Mouse (Mus musculus) thymus, postnatal 10 days (tissue): ENCODE data around the gene Nadk.

Experiments used
- DNase-seq, 2 experiments: peaks; one replicate each; pipeline ENCODE4 v3.0.0; 2021; ENCODE audit warnings: low spot score in 2 of 2

The Nadk gene

DNA sequence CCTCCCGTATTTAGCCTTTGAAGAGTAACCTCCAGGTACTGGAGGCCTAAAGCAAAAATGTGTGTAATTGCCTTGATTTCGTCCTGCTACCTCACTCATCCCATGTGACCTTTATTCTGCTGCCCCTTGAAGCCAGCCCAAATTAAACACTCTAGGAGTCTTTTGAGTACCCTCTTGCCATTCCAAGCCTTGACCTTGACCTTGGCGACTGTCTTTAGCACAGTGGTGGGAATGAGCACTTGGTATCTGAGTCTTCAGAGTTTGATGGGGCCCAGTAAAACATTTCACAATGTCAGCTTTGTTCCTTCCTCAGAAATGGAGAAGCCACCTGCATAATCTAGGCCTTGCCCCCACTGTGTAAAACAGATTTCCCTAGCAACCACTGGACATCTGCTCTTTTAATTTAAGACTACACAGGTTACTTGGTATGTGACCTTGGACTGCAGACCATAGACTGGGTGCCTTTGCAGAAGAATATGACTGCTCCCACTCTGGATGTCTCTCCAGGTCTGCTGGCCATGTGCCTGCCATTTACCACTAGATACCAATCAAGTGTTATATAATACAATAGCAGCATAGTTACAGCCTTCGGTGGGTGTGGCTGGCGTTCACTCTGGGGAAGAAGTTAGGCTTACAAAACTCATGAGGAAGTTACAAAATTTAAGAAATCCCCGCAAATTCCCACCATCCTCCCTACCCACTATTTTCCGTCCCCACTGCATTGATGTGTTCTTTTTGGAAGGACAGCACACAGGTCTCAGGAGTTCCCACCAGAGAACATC is at the start of gene Nadk:
Gene Nadk (plus strand): TSS at position 718 of the 782 bp plus-strand sequence.
- DNase-seq, result no peak

DNA sequence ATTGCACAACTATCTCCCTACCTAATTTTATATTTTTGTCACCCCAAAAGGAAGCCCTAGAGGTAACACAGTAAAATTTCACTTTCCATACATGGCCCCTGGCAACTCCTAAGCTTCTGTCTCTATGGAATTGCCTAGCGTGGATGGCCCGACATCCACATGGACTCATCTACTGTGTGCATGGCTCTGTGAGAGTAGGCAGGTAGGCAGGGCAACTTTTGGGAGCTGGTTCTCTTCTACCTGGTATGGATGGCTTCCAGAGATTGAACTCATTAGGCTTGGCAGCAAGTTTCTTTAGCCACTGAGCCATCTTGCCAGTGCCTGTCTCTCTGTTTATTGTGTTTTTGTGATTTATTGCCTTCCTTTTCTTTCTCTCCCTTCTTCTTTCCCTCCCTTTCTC is 47.4 kb upstream of the Nadk start:
- no peak for DNase-seq

DNA sequence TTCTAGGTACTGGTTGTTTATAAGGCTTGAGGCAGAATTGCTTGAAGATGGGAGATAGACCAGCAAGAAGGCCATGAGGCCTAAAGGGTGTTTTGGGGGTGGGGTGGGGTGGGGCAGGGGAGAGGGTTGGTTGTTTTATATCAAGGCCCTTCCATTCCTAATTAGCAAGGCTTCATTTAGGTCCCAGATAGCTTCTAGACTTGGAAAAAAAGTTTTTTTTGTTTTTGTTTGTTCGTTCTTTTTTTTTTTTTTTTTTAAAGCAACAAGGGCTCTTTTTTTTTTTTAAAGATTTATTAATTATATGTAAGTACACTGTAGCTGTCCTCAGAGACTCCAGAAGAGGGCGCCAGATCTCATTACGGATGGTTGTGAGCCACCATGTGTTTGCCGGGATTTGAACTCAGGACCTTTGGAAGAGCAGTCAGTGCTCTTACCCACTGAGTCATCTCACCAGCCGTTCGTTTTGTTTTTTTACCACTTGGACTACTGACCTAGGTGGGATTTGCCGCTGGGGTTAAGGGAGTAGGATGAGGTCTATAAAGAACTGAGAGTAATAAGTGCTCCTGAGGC is 44.1 kb upstream of the Nadk start:
- no peak for DNase-seq

DNA sequence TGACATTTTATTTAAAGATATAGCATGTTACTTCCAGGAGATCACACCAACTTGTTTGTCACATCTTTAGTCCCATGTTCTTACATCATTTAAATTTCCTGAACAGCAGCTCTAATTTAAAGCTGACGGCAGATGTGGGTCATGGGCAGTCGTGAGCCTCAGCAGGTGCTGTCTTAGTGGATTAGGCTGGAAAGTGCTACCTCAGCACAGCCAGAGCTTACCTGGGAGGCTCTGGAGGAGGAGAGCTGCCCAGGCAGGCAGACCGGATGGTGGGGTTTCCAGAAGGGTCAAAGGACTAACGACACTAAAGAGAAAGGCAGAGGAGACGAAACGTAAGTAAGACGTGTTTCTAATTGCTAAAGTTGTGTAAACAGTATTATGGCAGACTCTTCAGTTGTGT is 39.9 kb upstream of the Nadk start:
- DNase-seq, result no peak

DNA sequence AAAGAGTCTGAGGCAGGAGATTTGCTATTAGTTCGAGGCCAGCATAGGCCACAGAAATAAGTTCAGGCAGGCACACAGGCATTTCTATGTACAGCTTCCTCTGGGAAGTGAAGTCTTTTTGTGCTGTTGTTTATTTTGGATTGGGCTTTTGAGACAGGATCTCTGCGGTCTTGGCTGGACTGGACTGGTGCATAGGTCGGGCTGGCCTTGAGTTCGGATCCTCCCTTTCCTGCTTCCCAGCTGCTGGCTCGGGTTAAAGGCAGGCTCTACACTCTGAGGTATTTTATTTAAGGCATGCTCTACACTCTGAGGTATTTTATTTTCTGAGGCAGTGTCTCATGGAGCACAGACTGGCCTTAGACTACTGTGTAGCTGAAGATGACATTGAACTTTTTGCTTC is 36.4 kb upstream of the Nadk start:
- no peak for DNase-seq

DNA sequence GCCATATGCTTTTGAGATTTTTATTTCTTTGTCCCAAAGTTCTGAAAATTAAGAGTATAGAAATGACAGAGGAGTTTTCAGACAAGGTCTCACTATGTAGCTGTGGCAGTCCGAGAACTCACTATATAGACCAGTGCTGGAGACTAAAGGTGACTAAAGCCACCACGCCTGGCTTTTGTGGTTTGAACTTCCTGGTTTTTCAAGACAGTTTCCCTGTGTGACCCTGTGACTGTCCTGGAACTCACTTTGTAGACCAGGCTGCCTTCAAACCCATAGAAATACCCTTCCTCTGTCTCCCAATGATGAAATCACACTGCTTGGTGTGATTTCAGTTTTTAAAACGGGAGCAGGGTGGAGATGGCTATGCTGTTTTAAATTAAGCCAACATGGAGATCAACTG is 32.9 kb upstream of the Nadk start:
- DNase-seq, result no peak

DNA sequence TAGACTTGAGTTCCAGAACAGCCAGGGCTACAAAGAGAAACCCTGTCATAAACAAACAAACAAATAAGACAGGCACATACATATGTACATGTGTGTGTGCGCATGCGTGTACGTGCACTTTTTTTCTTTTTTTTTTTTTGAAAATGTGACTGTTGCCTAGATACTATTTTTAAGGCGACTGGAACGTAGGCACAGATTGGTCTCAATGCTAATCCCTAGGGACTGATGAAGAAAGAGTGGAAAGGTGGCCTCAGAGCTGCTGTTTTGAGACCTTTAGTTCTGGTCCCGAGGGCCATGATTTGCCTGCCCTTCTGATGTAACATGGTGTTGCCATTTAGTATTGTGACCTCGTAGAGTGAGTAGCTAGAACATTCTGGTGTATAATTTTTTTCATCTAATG is 12.2 kb upstream of the Nadk start:
- DNase-seq, result no peak

DNA sequence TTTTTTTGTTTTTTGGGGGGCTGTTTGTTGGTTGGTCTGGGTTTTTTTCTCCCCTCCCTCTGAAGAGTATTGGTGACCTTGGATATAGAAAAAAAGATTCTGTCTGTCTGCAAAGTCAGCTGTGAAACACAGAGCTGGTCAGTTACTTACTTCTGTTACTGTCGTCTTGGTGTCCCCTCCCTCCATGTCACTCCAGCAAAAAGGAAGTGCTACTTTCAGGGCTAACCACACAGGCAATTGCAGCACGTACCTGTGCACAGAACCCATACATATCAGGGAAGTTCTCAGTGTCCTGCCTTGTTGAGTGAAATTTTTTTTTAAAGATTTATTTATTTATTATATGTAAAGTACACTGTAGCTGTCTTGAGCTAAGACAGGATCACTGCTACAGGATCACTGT is 11.7 kb upstream of the Nadk start:
- no peak for DNase-seq

DNA sequence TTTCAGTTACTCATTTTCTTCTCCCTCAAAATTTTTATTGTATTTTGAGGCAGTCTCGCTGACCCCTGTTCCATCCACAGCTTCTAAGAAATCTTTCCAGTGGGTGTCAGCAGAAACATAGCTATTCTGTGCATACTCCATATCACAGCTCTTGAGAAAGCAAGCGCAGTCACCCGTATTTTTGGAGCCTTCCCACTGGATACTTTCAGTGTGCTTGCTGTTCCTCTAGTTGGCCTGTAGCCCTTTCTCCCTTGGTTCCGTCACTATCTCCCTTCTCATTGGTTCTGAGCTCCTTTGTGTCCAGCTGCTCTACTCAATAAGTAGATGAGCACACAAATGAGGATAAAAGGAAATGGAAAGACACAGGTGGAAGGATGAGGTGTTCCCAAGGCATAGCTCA is 11.1 kb upstream of the Nadk start:
- no peak for DNase-seq

DNA sequence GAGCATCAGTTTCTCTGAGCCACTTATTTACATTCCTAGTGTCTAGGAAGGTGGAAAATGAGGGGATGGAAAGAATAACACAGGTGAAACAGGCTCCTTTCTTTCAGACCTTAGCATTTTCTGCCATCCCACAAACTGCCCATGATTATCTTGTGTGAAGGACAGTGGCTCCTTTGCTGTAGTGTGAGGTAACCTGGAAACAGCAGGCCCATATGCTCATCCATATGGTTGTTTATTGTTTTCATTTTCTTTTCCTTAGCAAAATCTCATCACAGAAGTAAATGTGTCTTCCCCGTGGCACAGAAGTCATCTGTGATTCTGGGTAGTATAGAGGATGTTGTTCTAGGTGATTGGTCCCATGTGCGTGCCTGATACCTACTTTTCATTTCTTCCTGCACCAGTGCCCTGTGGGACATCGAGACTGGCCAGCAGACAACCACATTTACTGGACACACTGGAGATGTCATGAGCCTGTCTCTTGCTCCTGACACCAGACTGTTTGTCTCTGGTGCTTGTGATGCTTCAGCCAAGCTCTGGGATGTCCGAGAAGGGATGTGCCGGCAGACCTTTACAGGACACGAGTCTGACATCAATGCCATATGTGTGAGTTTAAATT is 9.2 kb upstream of the Nadk start:
- no peak for DNase-seq

DNA sequence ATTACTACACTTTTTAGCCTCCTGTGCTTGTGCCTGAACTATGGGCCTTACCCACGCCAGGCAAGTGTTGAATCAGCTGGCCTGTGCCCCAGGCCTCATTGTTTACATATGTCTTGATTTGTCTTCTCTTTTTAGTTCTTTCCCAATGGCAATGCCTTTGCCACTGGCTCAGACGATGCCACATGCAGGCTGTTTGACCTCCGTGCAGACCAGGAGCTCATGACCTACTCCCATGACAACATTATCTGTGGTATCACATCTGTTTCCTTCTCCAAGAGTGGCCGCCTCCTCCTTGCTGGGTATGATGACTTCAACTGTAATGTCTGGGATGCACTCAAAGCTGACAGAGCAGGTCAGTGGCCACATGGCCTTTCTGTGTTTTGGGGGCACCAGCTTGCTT is 7.3 kb upstream of the Nadk start:
- no peak for DNase-seq

DNA sequence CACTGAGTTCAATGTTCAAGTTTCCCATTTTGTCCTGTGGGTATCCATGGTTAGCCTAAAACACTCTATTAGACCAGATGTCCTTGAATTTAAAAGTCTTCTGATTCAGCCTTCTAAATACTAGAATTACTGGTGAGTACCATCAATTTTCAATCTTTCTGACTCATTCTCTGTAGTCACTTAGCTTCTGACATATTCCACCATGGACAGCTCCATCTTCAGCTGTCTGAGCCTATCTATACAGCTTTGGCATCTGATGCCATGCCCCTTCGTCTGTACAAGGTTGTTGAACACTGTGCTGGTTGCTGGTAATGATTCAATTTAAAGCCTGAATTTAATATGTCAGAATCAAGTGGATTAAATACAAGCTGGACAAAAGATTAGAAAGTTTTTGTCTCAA is 6.7 kb upstream of the Nadk start:
- no peak for DNase-seq

DNA sequence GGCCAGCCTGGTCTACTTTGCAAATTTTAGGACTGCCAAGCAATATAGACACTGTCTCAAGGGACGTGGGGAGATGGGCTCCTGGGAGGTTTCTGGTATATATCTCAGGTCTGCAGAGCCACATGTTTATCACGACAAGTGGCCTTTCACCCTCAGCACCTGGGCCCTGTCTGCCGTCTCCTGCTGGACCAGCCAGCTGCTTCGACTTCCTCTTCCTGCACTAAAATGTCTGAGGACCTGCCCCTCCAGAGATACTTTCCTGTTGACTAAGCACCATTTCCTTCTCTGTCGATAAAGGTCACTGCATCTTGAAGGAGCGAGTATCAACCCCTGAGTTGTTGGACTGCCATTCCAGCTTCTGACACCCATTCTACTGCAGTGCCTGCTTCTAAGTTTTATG is 2.7 kb upstream of the Nadk start:
- DNase-seq, result no peak

DNA sequence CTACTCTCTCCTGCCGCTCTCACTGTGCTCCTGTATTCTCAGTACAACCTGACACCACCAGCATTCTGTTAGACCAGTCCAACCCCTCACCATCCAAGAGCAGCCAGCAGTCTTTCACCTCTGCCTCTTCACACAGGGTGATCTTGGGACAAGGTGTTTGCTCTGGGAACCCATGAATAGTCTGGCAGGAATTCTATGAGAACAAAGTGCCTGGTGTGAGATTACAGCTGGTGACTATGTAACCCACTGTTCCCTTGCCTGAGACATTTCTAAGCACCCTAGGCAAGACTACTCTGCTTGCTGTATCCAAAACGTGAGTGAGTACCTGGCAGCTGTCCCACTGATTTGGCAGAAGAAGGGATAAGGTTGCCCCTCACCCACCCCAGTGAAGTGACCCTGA is 1.2 kb upstream of the Nadk start:
- no peak for DNase-seq

DNA sequence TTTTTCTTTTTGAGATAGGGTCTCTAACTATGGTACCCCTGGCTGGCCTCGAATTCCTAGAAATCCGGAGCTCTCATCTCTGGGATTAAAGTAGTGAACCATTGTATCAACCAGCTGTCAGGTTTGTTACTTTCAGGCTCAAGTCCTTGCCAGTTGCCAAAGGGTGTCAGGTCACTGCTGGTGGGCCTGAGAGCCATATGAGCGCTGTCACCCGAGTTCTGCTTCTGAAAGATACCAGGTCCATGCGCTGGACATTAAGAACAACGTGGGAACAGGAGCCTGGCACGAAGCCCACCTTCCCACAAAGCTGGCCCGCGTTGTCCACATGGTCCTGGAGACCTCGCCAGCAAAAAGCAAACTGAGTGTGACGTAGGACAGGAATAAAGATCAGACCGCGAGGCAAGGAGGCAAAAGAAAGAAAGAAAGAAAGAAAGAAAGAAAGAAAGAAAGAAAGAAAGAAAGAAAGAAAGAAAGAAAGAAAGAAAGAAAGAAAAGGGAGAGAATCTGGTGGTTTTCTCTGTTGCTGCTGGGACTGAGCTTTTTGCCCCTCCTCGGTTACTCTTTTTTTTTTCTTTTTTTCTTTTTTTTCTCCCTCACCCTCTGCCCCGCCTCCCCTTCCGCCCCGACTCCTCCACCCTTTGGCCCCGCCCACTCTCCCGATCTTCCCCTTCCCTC is 684 bp downstream of the Nadk start:
- peak; percentile 26 to 47 for DNase-seq

DNA sequence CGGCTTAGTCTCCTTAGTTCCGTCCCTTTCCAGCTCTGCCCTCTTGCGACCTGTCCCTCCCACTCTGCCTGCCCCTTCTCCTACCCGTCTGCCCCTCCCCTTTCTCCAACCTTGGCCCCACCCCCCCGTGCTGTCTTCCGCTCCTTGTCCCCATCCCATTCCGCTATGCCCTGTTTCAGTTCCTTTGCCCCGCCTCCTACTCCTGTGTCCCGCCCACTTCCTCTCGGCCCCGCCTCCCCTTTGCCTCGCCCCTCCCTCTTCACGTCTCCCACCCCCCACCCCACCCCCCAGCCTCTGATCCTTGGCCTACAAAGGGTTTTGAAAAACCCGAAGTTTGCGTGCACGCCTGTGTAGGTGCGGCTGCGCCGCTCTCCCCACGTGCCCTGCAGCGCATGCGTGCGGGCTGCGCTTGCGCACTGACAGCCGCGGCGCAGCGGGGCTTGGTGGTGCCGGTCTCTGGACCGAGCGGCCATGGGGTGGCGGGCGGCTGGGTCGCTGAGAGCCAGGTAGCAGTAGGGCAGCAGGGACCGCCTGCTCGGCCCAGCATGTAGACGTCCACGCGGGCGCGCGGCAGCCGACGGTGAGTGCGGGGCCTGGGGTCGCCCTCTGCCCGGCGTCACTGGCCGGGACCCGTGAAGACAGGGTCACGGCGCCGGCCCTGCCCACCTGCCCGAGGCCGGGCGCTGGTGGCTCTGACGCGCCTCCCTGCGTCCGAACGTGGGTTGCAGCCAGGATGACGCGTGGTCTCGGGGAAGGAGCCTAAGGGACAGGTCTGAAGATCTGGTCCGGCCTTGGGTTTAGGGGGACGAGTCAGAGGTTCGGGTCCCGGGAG is 1.4 kb downstream of the Nadk start:
- DNase-seq, result peak; percentile 97

DNA sequence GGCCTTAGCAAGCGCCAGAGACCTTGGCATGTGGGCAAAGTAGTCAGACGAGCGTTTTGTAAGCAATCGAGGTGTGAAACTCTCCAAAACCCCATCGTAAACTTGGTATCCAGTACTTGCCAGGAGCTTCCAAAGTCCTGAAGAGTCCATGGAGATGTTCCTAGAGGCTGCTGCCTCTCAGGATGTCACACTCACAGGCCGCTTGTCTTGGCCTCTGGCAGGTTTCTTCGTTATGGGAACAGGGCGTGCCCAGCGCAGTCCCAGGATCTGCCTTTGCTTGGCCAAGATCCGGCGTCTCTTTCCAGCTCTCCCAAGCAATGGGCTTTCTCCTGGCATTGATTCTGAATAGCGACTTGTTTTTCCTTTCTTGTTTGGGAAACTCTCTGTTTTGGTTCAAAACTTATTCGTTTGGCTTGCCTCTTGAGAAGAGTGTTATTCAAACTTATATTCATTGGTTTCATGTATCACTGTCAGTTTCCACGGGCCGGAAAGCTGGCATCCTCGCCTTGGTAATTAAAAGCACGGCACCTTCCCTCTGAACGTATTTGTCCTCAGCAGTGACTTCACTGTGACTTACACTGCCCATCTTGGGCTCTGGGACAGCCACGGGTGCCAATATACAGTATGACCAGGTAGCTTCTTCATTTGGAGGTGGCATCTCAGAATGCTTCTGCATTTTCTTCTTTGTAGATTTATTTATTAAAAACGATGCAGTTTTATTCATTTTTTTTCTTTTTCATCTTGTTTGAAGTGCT is 2.3 kb downstream of the Nadk start:
- DNase-seq, result no peak

DNA sequence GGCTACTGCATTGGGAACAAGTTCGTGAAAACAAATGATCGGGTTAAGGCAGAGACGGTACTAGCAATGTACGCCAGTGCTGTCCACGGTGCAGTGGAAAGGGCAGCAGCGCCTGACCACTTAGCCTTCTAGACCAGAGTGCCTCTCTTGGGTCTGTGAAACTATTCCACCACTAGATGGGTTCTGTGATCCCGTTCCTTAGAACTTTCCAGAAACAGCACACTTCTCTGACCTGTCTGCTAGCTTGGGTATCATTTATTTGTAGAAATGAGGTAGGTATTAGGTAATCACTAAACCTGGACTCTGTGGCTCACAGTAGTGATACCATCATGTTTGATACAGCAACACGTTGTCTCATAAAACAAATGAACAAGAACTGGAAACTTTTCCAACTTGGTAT is 4.4 kb downstream of the Nadk start:
- no peak for DNase-seq

DNA sequence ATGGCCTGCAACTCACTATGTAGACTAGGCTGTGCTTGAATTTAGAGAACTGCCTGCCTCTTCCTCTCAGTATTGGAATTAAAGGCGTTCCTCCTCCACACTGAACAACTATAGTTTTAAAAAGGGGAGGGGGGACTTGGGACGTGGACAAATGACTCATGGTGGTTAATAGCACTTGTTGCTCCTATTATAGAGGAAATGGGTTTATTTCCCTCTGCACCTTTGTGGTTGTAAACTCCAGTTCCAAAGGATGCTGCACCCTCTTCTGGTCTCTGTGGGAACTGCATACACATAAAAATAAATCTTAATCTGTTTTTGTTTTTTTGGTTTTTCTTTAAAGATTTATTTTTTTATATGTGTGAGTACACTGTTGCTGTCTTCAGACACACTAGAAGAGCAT is 6.0 kb downstream of the Nadk start:
- DNase-seq, result peak in 1 of 2 experiments; percentile 35

DNA sequence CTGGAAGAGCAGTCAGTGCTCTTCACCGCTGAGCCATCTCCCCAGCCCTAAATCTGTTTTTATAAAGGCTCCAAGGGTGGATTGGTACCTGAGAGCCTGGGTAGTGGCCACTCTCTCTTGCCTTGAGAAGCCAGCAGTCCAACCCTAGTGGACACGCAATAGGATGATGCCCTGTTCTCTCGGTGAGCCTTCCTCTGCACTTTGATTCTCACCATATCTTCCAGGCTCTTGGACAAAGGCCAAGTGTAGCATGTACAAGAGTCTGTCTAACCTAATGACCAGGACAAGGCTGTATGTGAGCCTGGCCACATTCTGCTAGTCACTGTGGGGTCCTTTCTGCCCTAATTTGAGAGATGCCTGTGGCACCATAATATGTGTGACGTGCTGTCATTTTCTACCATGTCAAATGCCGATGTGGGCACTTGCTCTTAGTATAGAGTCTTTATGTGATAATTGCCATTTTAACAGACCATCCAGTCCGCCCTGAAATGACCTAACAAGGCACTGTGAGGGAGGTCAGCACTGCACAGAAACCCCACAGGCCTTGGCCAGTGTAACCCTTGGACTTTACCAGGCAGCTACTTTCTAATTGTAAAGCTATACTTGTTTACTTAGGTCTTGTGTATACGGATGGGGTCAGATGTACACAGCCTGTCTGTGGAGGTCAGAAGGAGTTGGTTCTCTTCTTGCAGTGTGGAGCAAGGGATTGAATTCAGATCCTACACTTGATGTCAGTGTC is 6.6 kb downstream of the Nadk start:
- no peak for DNase-seq

DNA sequence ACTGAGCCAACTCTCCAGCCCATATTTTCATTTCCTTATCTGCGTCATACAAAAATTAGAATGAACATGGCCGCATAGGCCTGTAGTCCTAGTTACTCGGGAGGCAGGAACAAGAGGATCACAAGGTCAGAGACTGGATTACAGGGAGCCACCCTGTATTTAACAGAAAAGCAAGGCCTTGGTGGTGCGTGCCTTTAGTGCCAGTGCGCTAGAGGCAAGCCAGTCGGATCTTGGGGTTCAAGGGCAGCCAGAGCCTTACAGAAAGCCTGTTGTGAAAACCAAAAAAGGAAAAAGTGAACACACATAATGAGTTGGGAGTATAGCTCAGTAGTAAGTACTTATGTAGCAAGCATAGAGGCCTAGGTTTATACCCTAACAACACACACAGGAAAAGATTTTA is 7.6 kb downstream of the Nadk start:
- DNase-seq, result no peak
